ENCODE assay signal across 30 mouse cellular contexts in the genomic region with DNA sequence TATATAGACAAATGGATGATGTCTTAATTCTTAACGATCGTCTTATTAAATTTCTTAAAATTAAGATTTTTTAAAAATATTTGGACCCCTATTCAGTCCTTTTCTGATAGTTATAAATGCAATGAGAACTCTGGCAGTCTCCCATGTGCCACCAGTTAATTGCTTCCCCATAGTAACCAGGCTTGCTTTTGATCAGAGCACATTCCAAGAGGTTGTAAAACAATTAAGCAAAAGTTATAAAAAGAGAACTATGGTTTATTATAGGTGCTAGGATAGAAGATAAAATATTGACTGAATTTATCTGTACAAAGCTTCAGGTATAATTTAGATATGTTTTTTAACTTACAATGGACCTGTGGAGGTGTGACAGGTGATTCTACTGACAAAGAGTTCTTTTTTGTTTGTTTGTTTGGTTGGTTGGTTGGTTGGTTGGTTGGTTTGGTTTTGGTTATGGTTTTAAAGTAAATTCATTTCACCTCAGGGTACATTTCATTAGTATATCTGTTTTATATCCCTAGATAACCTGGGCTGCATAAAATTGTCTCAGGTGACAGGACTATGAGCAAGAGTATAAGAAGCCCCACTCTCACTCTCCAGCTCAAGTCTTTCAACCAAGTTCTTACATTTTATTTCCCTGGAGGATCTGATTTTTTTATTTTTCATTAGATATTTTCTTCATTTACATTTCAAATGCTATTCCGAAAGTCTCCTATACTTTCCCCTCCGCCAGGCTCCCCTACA. TPM values are rescaled to one million over a fixed set of nuclear protein-coding genes. Genes with fewer than 3 reads are reported as not detected.
A peak's percentile ranks its signal among the peaks of the same experiment; 100 is the strongest.
DNase-seq lines count a peak whose midpoint lies in the region; ATAC-seq and TF ChIP-seq lines count a peak whose summit lies in the region.
"Had no signal": no experiment of that assay in that cellular context is flagged by ENCODE, and none has a peak within 500 bp of the region (broad histone marks: within the 10 kb centered on the region; RNA-seq: fewer than 3 reads in every experiment).

No protein-coding gene starts in this region.

- no peaks in the 10 kb centered on the region for H3K36me3 ChIP-seq in intestine, embryonic 15.5 days
- H3K36me3 ChIP-seq in intestine, postnatal 0 days (ENCODE audit: control insufficient read depth, insufficient read depth) = no peaks in the 10 kb centered on the region
- H3K36me3 ChIP-seq in liver, embryonic 12.5 days = no peaks in the 10 kb centered on the region
- H3K36me3 ChIP-seq: embryonic facial prominence, embryonic 13.5 days; embryonic facial prominence, embryonic 15.5 days; forebrain, embryonic 10.5 days; forebrain, embryonic 12.5 days had no signal

- TF ChIP-seq CTCF in intestine, postnatal 0 days (IDR thresholded peaks at IDR 0.05; ENCODE audit: low read depth) = no peak

- no peak overlapping the region for H3K4me2 ChIP-seq in intestine, embryonic 15.5 days (replicated peaks)
- H3K4me2 ChIP-seq in intestine, postnatal 0 days (replicated peaks; ENCODE audit: low read depth) = no peak overlapping the region
- no peak overlapping the region for H3K4me2 ChIP-seq in liver, embryonic 12.5 days
- H3K4me2 ChIP-seq: embryonic facial prominence, embryonic 13.5 days; embryonic facial prominence, embryonic 15.5 days; forebrain, embryonic 12.5 days had no signal

- no peak overlapping the region for H3K9ac ChIP-seq in intestine, embryonic 15.5 days
- no peak overlapping the region for H3K9ac ChIP-seq in intestine, postnatal 0 days (ENCODE audit: low read depth, low read length)
- no peak overlapping the region for H3K9ac ChIP-seq in liver, embryonic 12.5 days
- H3K9ac ChIP-seq: embryonic facial prominence, embryonic 13.5 days; embryonic facial prominence, embryonic 15.5 days; forebrain, embryonic 12.5 days had no signal

- H3K4me1 ChIP-seq in intestine, embryonic 15.5 days (replicated peaks) = no peaks in the 10 kb centered on the region
- no peaks in the 10 kb centered on the region for H3K4me1 ChIP-seq in intestine, postnatal 0 days (replicated peaks; ENCODE audit: control insufficient read depth, insufficient read depth, low read length)
- no peaks in the 10 kb centered on the region for H3K4me1 ChIP-seq in liver, embryonic 12.5 days
- H3K4me1 ChIP-seq: embryonic facial prominence, embryonic 13.5 days; embryonic facial prominence, embryonic 15.5 days; forebrain, embryonic 10.5 days; forebrain, embryonic 12.5 days had no signal

- 83% methylated on average over 4 of the region's 4 CpGs for WGBS in intestine, embryonic 15.5 days
- 75% methylated on average over 4 of the region's 4 CpGs for WGBS in intestine, postnatal 0 days
- 73% methylated on average over 4 of the region's 4 CpGs for WGBS in liver, embryonic 12.5 days (ENCODE audit: insufficient replicate concordance)

- H3K4me3 ChIP-seq in intestine, embryonic 15.5 days (replicated peaks) = no peak overlapping the region
- no peak overlapping the region for H3K4me3 ChIP-seq in intestine, postnatal 0 days (ENCODE audit: low read depth, low read length)
- H3K4me3 ChIP-seq in liver, embryonic 12.5 days = no peak overlapping the region
- H3K4me3 ChIP-seq: embryonic facial prominence, embryonic 13.5 days; embryonic facial prominence, embryonic 15.5 days; erythroblast, embryonic 14.5 days; forebrain, embryonic 10.5 days; forebrain, embryonic 12.5 days had no signal

- no peaks in the 10 kb centered on the region for H3K27me3 ChIP-seq in intestine, embryonic 15.5 days (replicated peaks)
- no peaks in the 10 kb centered on the region for H3K27me3 ChIP-seq in intestine, postnatal 0 days (replicated peaks; ENCODE audit: control insufficient read depth, insufficient read depth, low read length)
- H3K27me3 ChIP-seq in liver, embryonic 12.5 days (replicated peaks) = no peaks in the 10 kb centered on the region
- H3K27me3 ChIP-seq: embryonic facial prominence, embryonic 13.5 days; embryonic facial prominence, embryonic 15.5 days; forebrain, embryonic 12.5 days; Patski had no signal

- no peak overlapping the region for H3K27ac ChIP-seq in intestine, embryonic 15.5 days
- no peak overlapping the region for H3K27ac ChIP-seq in intestine, postnatal 0 days (ENCODE audit: low read depth, low read length)
- H3K27ac ChIP-seq in liver, embryonic 12.5 days = no peak overlapping the region
- H3K27ac ChIP-seq: embryonic facial prominence, embryonic 13.5 days; embryonic facial prominence, embryonic 15.5 days; forebrain, embryonic 10.5 days; forebrain, embryonic 12.5 days had no signal

- DNase-seq in c-Kit-positive CD71-positive TER-119-positive erythroid progenitor cells, embryonic 14.5 days (ENCODE audit: low spot score) = no peak
- DNase-seq in left cerebral cortex, adult 8-10 months (ENCODE audit: low spot score in 2 of 2) = no peak
- DNase-seq: adrenal gland, adult 8-10 months; adrenal gland, postnatal 14 days; adrenal gland, postnatal 36 days; cerebellum, adult 11 months; cerebellum, adult 18-20 months; cerebellum, adult 8-10 months; cerebellum, adult 9-11 months; cerebellum, postnatal 14 days; cerebellum, postnatal 36 days; embryo, embryonic 11 days had no signal

- ATAC-seq in intestine, embryonic 15.5 days = peak; percentile 98
- peak; percentile 79 for ATAC-seq in intestine, postnatal 0 days
- no peak for ATAC-seq in liver, embryonic 12.5 days
- ATAC-seq: activated CD4-positive, CD25-positive, alpha-beta regulatory T cell, adult 4 months; forebrain, embryonic 14.5 days; forebrain, embryonic 16.5 days; Patski had no signal

- H3K9me3 ChIP-seq in intestine, embryonic 15.5 days = no peaks in the 10 kb centered on the region
- H3K9me3 ChIP-seq in intestine, postnatal 0 days (ENCODE audit: control insufficient read depth) = no peaks in the 10 kb centered on the region
- H3K9me3 ChIP-seq in liver, embryonic 12.5 days (replicated peaks) = 0 out of 2 replicates have a peak, but pooled peaks cover 5% of the 10 kb centered on the region
- H3K9me3 ChIP-seq: embryonic facial prominence, embryonic 15.5 days had no signal

RNA-seq across cellular contexts. Expression of a gene that starts 23.7 kb away (rescaled TPM):
- polyA plus RNA-seq in intestine, embryonic 15.5 days (2015; fragmentation: Nextera tagmentation; extraction: Ambion mirVana) = not detected in 2 replicates
- polyA plus RNA-seq in intestine, postnatal 0 days (2015; fragmentation: Nextera tagmentation; extraction: Ambion mirVana) = not detected in 2 replicates
- total RNA-seq in left cerebral cortex, adult 8-10 months (2022) = not detected
- polyA plus RNA-seq in liver, embryonic 12.5 days (2016; fragmentation: Nextera tagmentation; extraction: Ambion mirVana) = not detected in 2 replicates
- total RNA-seq: adrenal gland, adult 18-20 months; adrenal gland, postnatal 14 days; adrenal gland, postnatal 36 days; common myeloid progenitor, adult 5-6 weeks; ES-E14; MEL had no signal
- polyA plus RNA-seq: activated CD4-positive, CD25-positive, alpha-beta regulatory T cell, adult 4 months; embryonic facial prominence, embryonic 11.5 days; embryonic facial prominence, embryonic 13.5 days; embryonic facial prominence, embryonic 15.5 days; erythroblast, embryonic 14.5 days; forebrain, embryonic 10.5 days; forebrain, embryonic 12.5 days; forebrain, embryonic 14.5 days; forebrain, embryonic 16.5 days; Patski had no signal

RNA-seq across cellular contexts. Expression of a gene that starts 42.2 kb away (rescaled TPM):
- not detected in 2 replicates for polyA plus RNA-seq in intestine, embryonic 15.5 days (2015; fragmentation: Nextera tagmentation; extraction: Ambion mirVana)
- not detected in 2 replicates for polyA plus RNA-seq in intestine, postnatal 0 days (2015; fragmentation: Nextera tagmentation; extraction: Ambion mirVana)
- total RNA-seq in left cerebral cortex, adult 8-10 months (2022) = not detected
- not detected in 2 replicates for polyA plus RNA-seq in liver, embryonic 12.5 days (2016; fragmentation: Nextera tagmentation; extraction: Ambion mirVana)
- total RNA-seq: adrenal gland, adult 18-20 months; adrenal gland, adult 8-10 months; adrenal gland, postnatal 14 days; adrenal gland, postnatal 36 days; common myeloid progenitor, adult 5-6 weeks; ES-E14; MEL had no signal
- polyA plus RNA-seq: activated CD4-positive, CD25-positive, alpha-beta regulatory T cell, adult 4 months; C2C12; embryonic facial prominence, embryonic 11.5 days; embryonic facial prominence, embryonic 13.5 days; embryonic facial prominence, embryonic 15.5 days; erythroblast, embryonic 14.5 days; forebrain, embryonic 10.5 days; forebrain, embryonic 12.5 days; forebrain, embryonic 14.5 days; forebrain, embryonic 16.5 days; Patski had no signal
